Mouse (Mus musculus) retina, adult 2 months (tissue): ENCODE measurements at regions not wholly inside any gene's neighbourhood (a gene's known extent, or its start where the extent isn't known, plus 50 kb on each side); places are given as distances from the start of the nearest gene placed in this dataset.

Experiments used
- DNase-seq: peaks from one replicate; pipeline ENCODE4 v3.0.0-alpha.2; 2012; ENCODE audit warnings: low read depth, low spot score

- no peak for DNase-seq
These were observed 67.1 kb upstream of the Parp11 start for GRCm38 (mm10) chr6:127379511-127379910.

GRCm38 (mm10) chr6:127381148-127381888, 65.3 kb upstream of the Parp11 start:
- no peak for DNase-seq

DNA sequence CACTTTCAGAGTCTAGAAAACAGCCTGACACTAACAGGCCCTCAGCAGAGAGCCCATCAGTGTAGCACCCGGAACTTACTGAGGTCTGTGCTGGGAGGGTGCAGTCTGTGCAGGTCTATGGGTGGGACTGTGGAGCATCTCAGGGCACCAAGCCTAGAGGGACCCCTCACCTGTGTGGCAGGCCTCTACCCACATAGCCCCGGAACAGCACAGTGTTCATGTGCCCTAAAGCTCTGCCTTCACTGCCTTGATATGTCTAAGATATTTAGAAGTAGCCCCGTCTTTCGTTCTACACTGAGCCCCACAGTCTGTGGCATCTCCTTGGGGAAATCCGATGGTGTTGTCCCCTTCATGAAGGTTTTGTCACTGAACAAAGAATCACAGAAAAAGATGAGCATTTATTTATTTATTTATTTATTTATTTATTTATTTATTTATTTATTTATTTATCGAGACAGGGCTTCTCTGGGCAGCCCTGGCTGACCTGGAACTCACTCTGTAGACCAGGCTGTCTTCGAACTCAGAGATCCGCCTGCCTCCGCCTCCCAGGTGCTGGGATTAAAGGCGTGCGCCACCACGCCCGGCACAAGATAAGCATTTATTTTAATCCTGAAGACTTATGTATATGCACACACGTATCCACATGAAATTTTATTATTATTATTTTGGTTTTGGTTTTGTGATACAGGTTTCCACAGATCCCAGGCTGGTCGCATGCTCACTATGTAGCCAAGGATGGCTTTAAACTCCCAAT, 55.2 kb upstream of the Parp11 start:
- no peak for DNase-seq

DNA sequence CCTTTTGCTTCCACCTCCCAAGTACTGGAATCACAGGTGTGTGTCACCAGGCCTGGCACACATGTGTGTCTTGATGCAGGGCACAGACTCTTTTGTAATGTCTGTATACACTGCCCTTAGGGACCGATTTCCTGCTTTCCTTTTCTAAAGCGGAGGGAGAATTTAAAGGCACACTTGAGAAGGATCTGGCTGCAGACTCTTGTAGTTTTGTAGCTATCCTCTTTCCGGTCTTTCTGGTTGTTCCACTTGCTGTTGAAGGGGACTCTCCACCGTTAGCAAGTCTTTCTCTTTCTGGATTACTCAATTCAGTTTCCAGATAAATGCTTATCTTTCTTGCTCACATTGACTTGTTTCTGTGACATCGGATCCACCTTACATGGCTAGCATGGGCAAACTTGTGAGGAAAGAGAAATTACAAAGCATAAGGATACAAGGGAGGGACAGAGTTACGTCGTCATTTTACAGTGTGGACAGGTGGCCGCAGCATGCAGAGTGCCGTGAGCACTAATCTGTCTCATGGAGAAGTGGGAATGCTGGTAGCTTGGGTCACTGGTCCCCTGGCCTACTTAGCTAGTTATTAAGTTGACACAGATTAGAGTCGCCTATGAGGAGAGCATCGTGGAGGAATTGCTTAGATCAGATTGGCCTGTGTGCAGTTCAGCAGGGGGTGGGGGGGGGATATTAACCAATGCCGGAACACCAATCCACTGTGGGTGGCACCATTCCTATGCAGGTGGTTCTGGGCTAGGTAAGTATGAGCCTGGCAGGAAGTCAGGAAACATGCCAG, 54.4 kb upstream of the Parp11 start:
- DNase-seq, result no peak

GRCm38 (mm10) chr6:127392799-127393172, 53.9 kb upstream of the Parp11 start:
- DNase-seq, result no peak

- DNase-seq, result no peak
These were observed 52.6 kb upstream of the Parp11 start for GRCm38 (mm10) chr6:127393907-127394600.
